Comparison of ENCODE assay signal across 8 mouse cellular contexts in genomic region chr4:47057510-47058325, GRCm38 (mm10). TPM values are rescaled to one million over a fixed set of nuclear protein-coding genes. Genes with fewer than 3 reads are reported as not detected.
A peak's percentile ranks its signal among the peaks of the same experiment; 100 is the strongest.
DNase-seq lines count a peak whose midpoint lies in the region; ATAC-seq and TF ChIP-seq lines count a peak whose summit lies in the region.

No protein-coding gene starts in this region.

- H3K79me2 ChIP-seq in macrophage (ENCODE audit: inconsistent target), result no peaks in the 10 kb centered on the region

- WGBS in heart, embryonic 15.5 days, result 31% methylated on average over 25 of the region's 25 CpGs
- 33% methylated on average over 25 of the region's 25 CpGs for WGBS in bone marrow, adult 2 months
- WGBS in hindbrain, embryonic 10.5 days, result 38% methylated on average over 25 of the region's 25 CpGs
- 43% methylated on average over 25 of the region's 25 CpGs for WGBS in macrophage (ENCODE audit: missing documents)

- no peak for TF ChIP-seq CTCF in bone marrow, adult 2 months (IDR thresholded peaks at IDR 0.05; ENCODE audit: control insufficient read depth, insufficient read depth, low read length)

- peak overlapping the region; percentile 86 for H3K4me2 ChIP-seq in heart, embryonic 15.5 days

- TF ChIP-seq POLR2A in bone marrow, adult 2 months (IDR thresholded peaks at IDR 0.05; ENCODE audit: borderline replicate concordance, control insufficient read depth, low read depth, low read length), result no peak

- H3K27me3 ChIP-seq in heart, embryonic 15.5 days, result 0 out of 2 replicates have a peak, but pooled peaks cover 14% of the 10 kb centered on the region
- H3K27me3 ChIP-seq in hindbrain, embryonic 10.5 days (ENCODE audit: insufficient read depth, poor library complexity, severe bottlenecking), result peaks cover 29% of the 10 kb centered on the region

- no peaks in the 10 kb centered on the region for H3K36me3 ChIP-seq in heart, embryonic 15.5 days
- H3K36me3 ChIP-seq in hindbrain, embryonic 10.5 days, result no peaks in the 10 kb centered on the region
- H3K36me3 ChIP-seq in macrophage (ENCODE audit: inconsistent target), result no peaks in the 10 kb centered on the region

- 0 out of 2 replicates have a peak, but pooled peaks have one; percentile 3 for ATAC-seq in heart, embryonic 15.5 days (replicated peaks; ENCODE audit: insufficient number of reproducible peaks, insufficient read depth, low FRiP score, low read depth)

- peak overlapping the region; percentile 75 for H3K9ac ChIP-seq in heart, embryonic 15.5 days

- H3K27ac ChIP-seq in heart, embryonic 15.5 days, result peak overlapping the region; percentile 56
- no peak overlapping the region for H3K27ac ChIP-seq in bone marrow, adult 2 months (ENCODE audit: control insufficient read depth, insufficient read depth, low read depth, low read length, poor library complexity)
- H3K27ac ChIP-seq in hindbrain, embryonic 10.5 days, result peak overlapping the region; percentile 91
- H3K27ac ChIP-seq in macrophage, result no peak overlapping the region

- intact Hi-C loops in heart, postnatal 25 days (cut with DNase I), result loop anchor here (5.0 kb wide), 1 partner anchor 195 kb away; no protein-coding TSS in a partner anchor
- intact Hi-C loops in gastrocnemius, postnatal 36 days (cut with DNase I), result no loop called here

- peak overlapping the region; percentile 75 for H3K4me3 ChIP-seq in heart, embryonic 15.5 days
- H3K4me3 ChIP-seq in bone marrow, adult 2 months (replicated peaks; ENCODE audit: control insufficient read depth, low read depth, low read length), result peak overlapping the region; percentile 21
- H3K4me3 ChIP-seq in hindbrain, embryonic 10.5 days, result peak overlapping the region; percentile 78
- peak overlapping the region; percentile 28; the same call in 1 of the 2 replicates for H3K4me3 ChIP-seq in macrophage (ENCODE audit: inconsistent target)

- H3K4me1 ChIP-seq in heart, embryonic 15.5 days (replicated peaks), result peaks cover 6% of the 10 kb centered on the region
- H3K4me1 ChIP-seq in bone marrow, adult 2 months (ENCODE audit: control insufficient read depth, insufficient read depth, low read length), result no peaks in the 10 kb centered on the region; the same call in 1 of the 2 replicates
- H3K4me1 ChIP-seq in hindbrain, embryonic 10.5 days (replicated peaks), result peaks cover 18% of the 10 kb centered on the region

- no peak for DNase-seq in heart, postnatal 25 days (ENCODE audit: low spot score)
- no peak for DNase-seq in hindbrain, embryonic 10.5 days (ENCODE audit: low spot score)
- no peak for DNase-seq in cerebellum, postnatal 36 days
- no peak for DNase-seq in gastrocnemius, postnatal 36 days
- DNase-seq in right cerebral cortex, postnatal 4 days, result no peak

- H3K9me3 ChIP-seq in heart, embryonic 15.5 days (replicated peaks), result no peaks in the 10 kb centered on the region
- peaks cover 5% of the 10 kb centered on the region; the same call in 1 of the 2 replicates for H3K9me3 ChIP-seq in hindbrain, embryonic 10.5 days

RNA-seq across cellular contexts. Expression of gene Anks6, which starts 0.5 kb away (rescaled TPM):
- 1.5 and 2.4 TPM in 2 replicates for polyA plus RNA-seq in heart, embryonic 15.5 days (2015; fragmentation: Nextera tagmentation; extraction: Ambion mirVana)
- 1 to 10 TPM; 3.5 to 3.6 TPM for total RNA-seq in heart, postnatal 25 days (2021)
- polyA plus RNA-seq in bone marrow, adult 2 months (2011; ENCODE audit: insufficient read depth, insufficient read length, low replicate concordance, missing spikeins), result 0.70 and 0.92 TPM in 2 replicates
- 3.8 and 4.1 TPM in 2 replicates for polyA plus RNA-seq in hindbrain, embryonic 10.5 days (2016; fragmentation: Nextera tagmentation; extraction: Ambion mirVana)
- 10 to 100 TPM in 8 of 26 experiments, 1 to 10 TPM in 16, under 1 TPM in 2; 0.36 to 23.6 (median 6.5) TPM for total RNA-seq in macrophage (2018; cell fraction: chromatin; rRNA removed)
- 1 to 10 TPM in 25 of 26 experiments, under 1 TPM in 1; 0.96 to 4.8 (median 2.2) TPM for total RNA-seq in macrophage (2018; cell fraction: cytosol; rRNA removed)
- 10 to 100 TPM in 1 of 26 experiments, 1 to 10 TPM in 20, under 1 TPM in 5; 0.44 to 10.4 (median 2.2) TPM for total RNA-seq in macrophage (2018; cell fraction: nucleus; rRNA removed)
- 1.4 to 3.3 TPM (median 2.7 TPM) in 3 replicates for polyA plus RNA-seq in macrophage (2018)
- total RNA-seq in gastrocnemius, postnatal 36 days (2021), result 1 to 10 TPM; 1.3 TPM

RNA-seq across cellular contexts. Expression of gene Galnt12, which starts 34.0 kb away (rescaled TPM):
- 2.1 and 5.1 TPM in 2 replicates for polyA plus RNA-seq in heart, embryonic 15.5 days (2015; fragmentation: Nextera tagmentation; extraction: Ambion mirVana)
- under 1 TPM; 0.18 to 0.39 TPM for total RNA-seq in heart, postnatal 25 days (2021)
- polyA plus RNA-seq in bone marrow, adult 2 months (2011; ENCODE audit: insufficient read depth, insufficient read length, low replicate concordance, missing spikeins), result 0.63 and 3.7 TPM in 2 replicates
- 2.5 and 3.6 TPM in 2 replicates for polyA plus RNA-seq in hindbrain, embryonic 10.5 days (2016; fragmentation: Nextera tagmentation; extraction: Ambion mirVana)
- 10 to 100 TPM in 9 of 26 experiments, 1 to 10 TPM in 17; 1.6 to 24.1 (median 8.0) TPM for total RNA-seq in macrophage (2018; cell fraction: chromatin; rRNA removed)
- 10 to 100 TPM in 1 of 26 experiments, 1 to 10 TPM in 25; 2.0 to 10.7 (median 4.3) TPM for total RNA-seq in macrophage (2018; cell fraction: cytosol; rRNA removed)
- total RNA-seq in macrophage (2018; cell fraction: nucleus; rRNA removed), result 10 to 100 TPM in 9 of 26 experiments, 1 to 10 TPM in 17; 2.1 to 17.3 (median 7.2) TPM
- 5.1 to 6.6 TPM (median 6.3 TPM) in 3 replicates for polyA plus RNA-seq in macrophage (2018)
- not detected for total RNA-seq in gastrocnemius, postnatal 36 days (2021)

Comparison
In these comparisons a context has a peak if more than half of its experiments do, and no peak if none do; other contexts are left out.
1. H3K27ac ChIP-seq: peak in heart, embryonic 15.5 days (single experiment) and hindbrain, embryonic 10.5 days (single experiment); none in bone marrow, adult 2 months (single experiment) and macrophage (single experiment).
2. H3K4me3 ChIP-seq: peak in every context shown above with its lines; median percentile 78 in hindbrain, embryonic 10.5 days; 75 in heart, embryonic 15.5 days; 28 in macrophage; 21 in bone marrow, adult 2 months.